Mouse (Mus musculus): ENCODE data around the gene Haao. TPM values are rescaled to one million over a fixed set of nuclear protein-coding genes. Genes with fewer than 3 reads are reported as not detected.
A peak's percentile ranks its signal among the peaks of the same experiment; 100 is the strongest.

The Haao gene
- polyA plus RNA-seq (2021) = not detected

DNA sequence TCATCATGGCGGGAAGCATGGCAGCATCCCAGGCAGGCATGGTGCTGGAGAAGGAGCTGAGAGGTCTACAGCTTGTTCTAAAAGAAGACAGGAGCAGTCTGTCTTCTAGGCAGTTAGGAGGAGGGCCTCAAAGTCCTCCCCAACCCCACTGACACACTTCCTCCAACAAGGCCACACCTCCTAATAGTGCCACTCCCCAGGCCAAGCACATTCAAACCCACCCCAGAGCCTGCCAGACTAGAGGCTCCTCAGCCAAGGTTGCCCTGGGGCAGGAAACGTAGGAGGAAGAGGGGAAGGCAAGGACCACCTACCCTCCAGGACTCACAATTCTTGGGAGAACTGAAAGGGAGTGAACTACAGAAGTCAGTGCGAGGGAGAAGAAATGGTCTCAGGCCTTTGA is at the start of gene Haao:
Gene Haao, minus strand, starts transcription at position 149 of the 400 bp plus-strand sequence.
- in situ Hi-C loops (cut with MboI; ENCODE audit: low pct_unique_long_range_greater_than_20kb) = no loop called here
- ATAC-seq (no peak), DNase-seq (ENCODE audit: low read depth, low spot score) (no peak)
- TF ChIP-seq CTCF (IDR thresholded peaks at IDR 0.05) = no peak
- H3K27me3 ChIP-seq = no peaks in the 10 kb centered on the region
- ChIA-PET CTCF (interaction anchor here (0.8 kb wide), 1 partner anchor 27 kb away, joined by 4 read pairs; no protein-coding TSS in a partner anchor), POLR2A (no interaction called here)

DNA sequence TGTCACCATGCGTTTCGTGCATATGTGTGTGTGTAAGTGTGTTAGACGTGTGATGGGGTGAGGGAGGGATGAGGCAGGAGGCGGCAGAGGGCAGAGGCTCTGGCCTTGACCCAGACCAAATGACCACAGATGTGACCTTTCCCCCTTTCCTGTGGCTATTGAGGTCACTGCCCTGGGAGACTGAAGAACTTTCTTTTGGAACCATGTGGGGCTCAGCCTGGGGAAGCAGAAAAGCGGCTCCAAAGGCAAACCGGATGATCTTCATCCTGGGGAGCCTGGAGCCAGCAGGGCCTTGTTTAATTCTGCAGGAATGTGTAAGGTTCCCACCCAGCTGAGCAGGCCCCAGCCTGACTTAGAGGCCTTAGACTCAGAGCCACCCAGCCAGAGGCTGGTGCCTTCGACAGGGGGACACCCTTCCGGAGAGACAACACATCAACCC is 49.6 kb upstream of the Haao start:
- in situ Hi-C loops (cut with MboI; ENCODE audit: low pct_unique_long_range_greater_than_20kb) = no loop called here
- ATAC-seq = no peak
- POLR2A ChIA-PET = no interaction called here
- DNase-seq (ENCODE audit: low read depth, low spot score) = no peak
- no peak for TF ChIP-seq CTCF (IDR thresholded peaks at IDR 0.05)
- H3K27me3 ChIP-seq = no peaks in the 10 kb centered on the region
- CTCF ChIA-PET = no interaction called here

DNA sequence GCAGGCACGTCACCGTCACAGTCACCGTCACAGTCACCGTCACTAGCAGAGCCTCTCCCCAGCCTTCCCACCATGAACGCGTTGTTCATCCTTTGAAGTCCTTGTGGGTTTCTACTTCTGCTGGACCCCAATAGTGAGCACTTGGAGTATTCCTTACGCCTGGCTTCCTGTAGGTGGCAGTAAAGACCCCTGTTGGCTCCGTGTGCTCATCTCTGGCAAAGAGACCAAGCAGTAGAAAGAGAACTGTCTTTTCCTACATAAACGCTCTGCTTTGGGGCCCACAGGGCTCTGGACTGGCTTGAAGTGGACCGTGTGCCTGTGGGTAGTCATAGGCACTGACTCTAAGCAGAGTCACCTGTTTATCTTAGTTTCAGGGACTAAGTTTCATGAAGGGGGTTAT is 49.0 kb upstream of the Haao start:
- ATAC-seq = no peak
- ChIA-PET POLR2A (interaction anchor here (0.6 kb wide), 1 partner anchor 34 kb away, joined by 4 read pairs; no protein-coding TSS in a partner anchor), CTCF (interaction anchor here (1.4 kb wide), 1 partner anchor 65 kb away, joined by 4 read pairs; no protein-coding TSS in a partner anchor)
- peak; percentile 64 for TF ChIP-seq CTCF (IDR thresholded peaks at IDR 0.05)
- in situ Hi-C loops (cut with MboI; ENCODE audit: low pct_unique_long_range_greater_than_20kb) = no loop called here
- no peak for DNase-seq (ENCODE audit: low read depth, low spot score)
- no peaks in the 10 kb centered on the region for H3K27me3 ChIP-seq

DNA sequence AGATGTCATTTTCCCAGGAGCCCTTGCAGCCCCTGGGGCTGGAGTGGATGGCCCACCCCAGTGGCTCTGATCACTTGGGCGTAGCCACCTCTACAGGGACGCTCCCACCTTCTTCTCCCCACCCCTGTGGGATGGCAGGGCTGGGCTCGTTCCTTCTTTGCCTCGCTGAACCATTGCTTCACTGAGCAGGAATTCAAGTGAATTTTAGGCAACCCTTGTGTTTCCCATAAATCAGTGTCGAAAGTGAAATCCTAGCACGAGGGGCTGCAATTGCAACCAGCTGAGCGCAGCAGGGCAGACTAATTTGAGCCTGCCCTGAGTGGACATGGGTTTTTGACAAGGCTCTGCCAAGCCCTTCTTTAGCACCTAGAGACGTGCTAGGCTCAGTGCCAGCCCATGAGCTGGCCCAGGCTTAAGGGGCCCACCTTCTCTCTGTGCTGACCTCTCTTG is 47.6 kb upstream of the Haao start:
- TF ChIP-seq CTCF (IDR thresholded peaks at IDR 0.05) = no peak
- in situ Hi-C loops (cut with MboI; ENCODE audit: low pct_unique_long_range_greater_than_20kb) = no loop called here
- ChIA-PET POLR2A (interaction anchor here (1.0 kb wide), 1 partner anchor 72 kb away, joined by 3 read pairs; no protein-coding TSS in a partner anchor), CTCF (interaction anchor here (0.9 to 1.4 kb wide), 6 partner anchors 11 to 296 kb away, joined by 3 to 5 read pairs (median 4); no protein-coding TSS in a partner anchor)
- ATAC-seq = peak; percentile 89
- peak; percentile 93 for DNase-seq (ENCODE audit: low read depth, low spot score)
- H3K27me3 ChIP-seq = no peaks in the 10 kb centered on the region

DNA sequence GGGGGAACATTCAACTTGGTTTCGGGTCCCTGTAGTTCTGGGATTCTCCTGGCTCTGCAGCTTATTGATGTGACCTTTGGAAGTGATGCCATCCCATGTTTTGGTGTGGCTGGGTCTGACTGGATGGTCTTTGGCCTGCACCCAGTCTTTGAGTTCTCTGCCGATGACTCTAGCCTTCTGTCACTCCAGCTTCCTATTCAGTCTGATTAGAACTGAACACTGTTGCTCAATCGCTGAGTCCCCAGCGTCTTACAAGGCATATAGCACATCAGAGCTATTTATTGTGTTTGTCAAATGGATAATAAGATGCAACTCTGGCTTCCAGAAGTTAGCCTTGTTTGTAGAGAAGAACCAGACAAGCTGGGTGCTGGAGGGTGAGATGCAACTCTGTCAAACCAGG is 45.4 kb upstream of the Haao start:
- ChIA-PET CTCF (interaction anchor here (0.7 kb wide), 1 partner anchor 20 kb away, joined by 3 read pairs; no protein-coding TSS in a partner anchor), POLR2A (interaction anchor here (0.6 kb wide), 1 partner anchor 36 kb away, joined by 4 read pairs; no protein-coding TSS in a partner anchor)
- DNase-seq (ENCODE audit: low read depth, low spot score) = no peak
- ATAC-seq = no peak
- TF ChIP-seq CTCF (IDR thresholded peaks at IDR 0.05) = no peak
- in situ Hi-C loops (cut with MboI; ENCODE audit: low pct_unique_long_range_greater_than_20kb) = no loop called here
- no peaks in the 10 kb centered on the region for H3K27me3 ChIP-seq

DNA sequence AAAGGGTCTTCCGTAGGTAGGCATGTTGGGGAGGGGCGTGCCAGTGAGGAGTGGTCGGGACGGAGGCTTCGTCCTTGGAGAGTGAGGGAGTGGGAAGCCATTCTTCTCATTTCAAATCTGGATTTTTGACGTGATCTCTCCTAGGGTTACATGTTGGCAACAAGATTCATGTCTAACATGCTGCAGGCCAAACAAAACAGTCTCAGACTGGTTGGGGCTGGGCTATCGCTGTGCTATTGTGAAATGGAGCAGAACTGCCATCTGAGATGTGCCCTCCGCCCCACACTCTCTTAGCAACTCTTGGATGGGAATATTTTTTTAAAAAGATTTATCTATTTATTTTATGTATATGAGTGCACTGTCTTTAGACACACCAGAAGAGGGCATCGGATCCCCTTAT is 44.1 kb upstream of the Haao start:
- TF ChIP-seq CTCF (IDR thresholded peaks at IDR 0.05) = no peak
- ChIA-PET CTCF (no interaction called here), POLR2A (no interaction called here)
- H3K27me3 ChIP-seq = no peaks in the 10 kb centered on the region
- DNase-seq (ENCODE audit: low read depth, low spot score) = no peak
- in situ Hi-C loops (cut with MboI; ENCODE audit: low pct_unique_long_range_greater_than_20kb) = no loop called here
- no peak for ATAC-seq

DNA sequence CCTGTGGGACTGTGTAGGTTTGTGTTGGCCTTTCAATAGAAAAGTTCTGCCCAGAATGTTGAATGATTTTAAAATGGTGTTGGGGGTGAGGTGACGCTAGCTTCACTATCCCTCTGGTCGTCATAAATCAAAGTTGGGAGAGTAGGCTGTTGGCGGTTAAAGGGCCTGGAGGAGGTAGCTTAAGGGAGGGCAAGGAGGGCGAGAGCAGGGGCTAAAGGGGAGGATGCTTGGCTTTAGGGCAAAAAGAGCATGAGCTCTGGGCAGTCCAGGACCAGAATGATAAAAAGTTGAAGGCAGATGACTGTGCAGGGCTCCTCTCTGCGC is 42.6 kb upstream of the Haao start:
- TF ChIP-seq CTCF (IDR thresholded peaks at IDR 0.05) = no peak
- ATAC-seq (no peak), DNase-seq (ENCODE audit: low read depth, low spot score) (no peak)
- no peaks in the 10 kb centered on the region for H3K27me3 ChIP-seq
- in situ Hi-C loops (cut with MboI; ENCODE audit: low pct_unique_long_range_greater_than_20kb) = no loop called here
- POLR2A ChIA-PET = no interaction called here
- CTCF ChIA-PET = interaction anchor here (1.0 kb wide), 1 partner anchor 129 kb away, joined by 3 read pairs; no protein-coding TSS in a partner anchor

DNA sequence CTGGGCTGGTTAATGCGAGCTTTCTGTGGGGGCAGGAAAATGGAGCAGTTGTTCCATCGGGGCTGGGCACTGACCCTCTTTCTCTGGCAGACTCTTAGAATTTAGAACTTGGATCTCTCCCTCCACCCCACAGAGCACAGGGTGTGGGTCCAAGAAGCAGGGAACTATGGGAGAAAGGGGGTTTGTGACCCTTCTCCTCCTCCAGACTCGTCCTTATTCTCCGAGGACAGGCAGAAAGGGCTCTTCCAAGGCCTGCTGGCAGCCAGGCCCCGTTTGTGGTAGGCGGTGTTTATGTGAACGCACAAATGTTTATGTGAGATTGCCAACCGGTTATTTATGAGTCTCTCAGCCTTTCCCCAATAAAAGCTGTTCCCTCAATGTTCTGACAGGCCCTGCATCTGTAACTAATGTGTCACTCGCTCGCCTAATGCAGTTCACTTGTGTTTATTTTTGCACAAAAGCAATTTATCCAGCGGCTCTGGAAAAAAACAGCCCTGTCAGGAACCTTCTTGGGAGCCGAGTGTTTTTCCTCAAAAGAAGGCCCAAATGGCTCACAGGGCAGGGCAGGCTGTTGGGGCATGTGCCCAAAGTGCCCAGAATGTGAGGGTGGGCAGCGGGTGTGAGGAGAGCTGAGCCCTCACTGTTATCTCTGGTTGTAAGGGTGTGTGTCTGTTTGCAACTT is 42.1 kb upstream of the Haao start:
- in situ Hi-C loops (cut with MboI; ENCODE audit: low pct_unique_long_range_greater_than_20kb) = no loop called here
- H3K27me3 ChIP-seq = no peaks in the 10 kb centered on the region
- DNase-seq (ENCODE audit: low read depth, low spot score) (no peak), ATAC-seq (no peak)
- CTCF ChIA-PET = interaction anchor here (1.0 kb wide), 1 partner anchor 129 kb away, joined by 3 read pairs; no protein-coding TSS in a partner anchor
- no peak for TF ChIP-seq CTCF (IDR thresholded peaks at IDR 0.05)
- POLR2A ChIA-PET = no interaction called here

DNA sequence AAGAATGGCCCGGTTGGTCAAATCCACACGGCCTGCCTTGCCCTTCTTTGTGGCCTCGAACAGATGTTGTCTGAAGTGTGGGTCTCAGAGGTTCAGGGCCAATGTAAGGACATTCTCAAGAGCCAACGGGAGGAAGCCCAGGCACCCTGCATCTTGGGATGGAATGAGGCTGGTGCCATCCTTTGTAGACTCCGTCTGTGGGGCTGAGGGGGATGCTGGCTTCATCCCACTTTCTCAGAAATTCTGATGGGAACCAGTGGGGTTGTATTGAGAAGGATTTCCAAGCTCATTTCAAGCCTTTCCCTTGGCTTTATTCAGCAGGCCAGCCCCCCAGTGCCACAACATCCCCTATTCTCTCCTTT is 41.5 kb upstream of the Haao start:
- CTCF ChIA-PET = interaction anchor here (1.0 kb wide), 1 partner anchor 130 kb away, joined by 3 read pairs; no protein-coding TSS in a partner anchor
- no peak for DNase-seq (ENCODE audit: low read depth, low spot score)
- in situ Hi-C loops (cut with MboI; ENCODE audit: low pct_unique_long_range_greater_than_20kb) = no loop called here

DNA sequence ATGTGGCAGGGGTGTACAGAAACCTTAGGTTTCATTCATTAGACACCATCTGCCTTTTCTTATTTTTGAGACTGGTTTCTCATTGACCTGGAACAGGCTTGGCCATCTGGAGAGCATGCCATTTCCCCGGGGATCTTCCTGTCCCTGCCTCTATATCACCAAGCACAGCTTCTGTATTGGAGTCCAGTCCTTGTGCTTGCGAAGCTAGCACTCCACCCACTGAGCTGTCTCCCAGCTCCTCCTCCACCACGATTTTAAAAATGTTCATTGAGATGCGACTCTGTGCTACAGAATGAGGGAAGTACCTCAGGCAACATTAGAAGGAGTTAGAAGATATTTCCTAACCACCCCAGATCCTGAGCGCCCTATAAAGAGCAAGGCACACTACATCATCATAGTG is 39.5 kb upstream of the Haao start:
- DNase-seq (ENCODE audit: low read depth, low spot score) = no peak
- ChIA-PET CTCF (no interaction called here), POLR2A (no interaction called here)
- H3K27me3 ChIP-seq = no peaks in the 10 kb centered on the region
- TF ChIP-seq CTCF (IDR thresholded peaks at IDR 0.05) = no peak
- ATAC-seq = no peak
- in situ Hi-C loops (cut with MboI; ENCODE audit: low pct_unique_long_range_greater_than_20kb) = no loop called here

More for the DNA sequence above, 41.5 kb upstream of the Haao start:
- no peaks in the 10 kb centered on the region for H3K27me3 ChIP-seq
- POLR2A ChIA-PET = no interaction called here
- TF ChIP-seq CTCF (IDR thresholded peaks at IDR 0.05) = no peak
- ATAC-seq = no peak

DNA sequence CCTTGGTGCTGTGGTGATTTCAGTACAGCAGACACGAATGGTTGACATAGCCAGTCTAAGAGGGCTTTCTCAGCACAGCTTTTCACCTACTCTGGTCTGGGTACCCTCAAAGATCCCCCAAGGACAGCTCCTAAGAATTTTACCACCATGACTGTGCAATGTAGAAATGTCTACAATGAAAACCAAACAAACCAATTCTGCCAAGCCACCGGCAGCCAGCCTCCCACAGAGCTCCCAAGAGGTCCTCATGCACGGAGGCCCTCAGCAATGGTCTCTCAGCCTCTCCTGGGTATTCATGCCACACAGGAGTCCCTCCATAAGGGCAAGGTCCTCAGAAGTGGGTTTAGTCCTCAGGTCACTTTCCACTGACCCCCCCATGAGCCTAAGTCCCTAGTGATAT is 38.6 kb upstream of the Haao start:
- in situ Hi-C loops (cut with MboI; ENCODE audit: low pct_unique_long_range_greater_than_20kb) = no loop called here
- ChIA-PET POLR2A (no interaction called here), CTCF (interaction anchor here (1.0 kb wide), 1 partner anchor 13 kb away, joined by 4 read pairs; no protein-coding TSS in a partner anchor)
- TF ChIP-seq CTCF (IDR thresholded peaks at IDR 0.05) = no peak
- no peaks in the 10 kb centered on the region for H3K27me3 ChIP-seq
- DNase-seq (ENCODE audit: low read depth, low spot score) = no peak
- no peak for ATAC-seq

All from Patski (cell line).